Mouse (Mus musculus) gastrocnemius, postnatal 25 days (tissue): ENCODE data around the gene Malsu1. TPM values are rescaled to one million over a fixed set of nuclear protein-coding genes. Genes with fewer than 3 reads are reported as not detected.

ENCODE experiments used
- total RNA-seq, 2 experiments: library from RNA; stranded (reverse); gene quantifications; 1 replicate in 1 of 2; 2 replicates in 1 of 2; pipeline ENCODE4 v1.2.3; 2021

Malsu1 gene
- total RNA-seq, 2 experiments from 2014 or later, result 41.5 to 44.0 TPM

Other genes starting within 250 kb of the Malsu1 start
- gene Tmem176a, start 232.9 kb upstream of the Malsu1 start, total RNA-seq, result 1 to 10 TPM; 4.3 to 4.9 TPM
- gene Tmem176b, start 232.3 kb upstream of the Malsu1 start, total RNA-seq, result 10 to 100 TPM; 11.4 to 15.2 TPM
- not detected for gene Aoc1, start 200.9 kb upstream of the Malsu1 start, total RNA-seq
- gene 1600015I10Rik, start 143.9 kb upstream of the Malsu1 start, total RNA-seq, result not detected
- not detected for gene Doxl2, start 98.8 kb upstream of the Malsu1 start, total RNA-seq
- not detected for gene Svs1, start 86.9 kb upstream of the Malsu1 start, total RNA-seq
- under 1 TPM; 0.87 to 0.96 TPM for gene Gpnmb, start 37.2 kb upstream of the Malsu1 start, total RNA-seq
- under 1 TPM; 0.15 to 0.29 TPM for gene Igf2bp3, start 141.2 kb downstream of the Malsu1 start, total RNA-seq
- 10 to 100 TPM; 15.8 to 18.6 TPM for gene Tra2a, start 190.2 kb downstream of the Malsu1 start, total RNA-seq
- 1 to 10 TPM; 1.8 to 2.0 TPM for gene Ccdc126, start 245.5 kb downstream of the Malsu1 start, total RNA-seq